ENCODE assay signal across 11 mouse cellular contexts in genomic region chr4:151310056-151310685, GRCm38 (mm10).
DNase-seq lines count a peak whose midpoint lies in the region; ATAC-seq lines count a peak whose summit lies in the region.
"Had no signal": no experiment of that assay in that cellular context is flagged by ENCODE, and none has a peak within 500 bp of the region (broad histone marks: within the 10 kb centered on the region; RNA-seq: fewer than 3 reads in every experiment).

No protein-coding gene starts in this region.

- no peak for DNase-seq in lung, adult 18-20 months
- peak; percentile 17 for DNase-seq in embryo, embryonic 10 days (ENCODE audit: low spot score)
- no peak for DNase-seq in left cerebral cortex, adult 9 months (ENCODE audit: low spot score in 2 of 2)
- DNase-seq in ovary, postnatal 10 days (ENCODE audit: low spot score): no peak
- DNase-seq: liver, embryonic 13.5 days; spleen, adult 18-20 months; thymus, postnatal 25 days had no signal

- no peaks in the 10 kb centered on the region for H3K9me3 ChIP-seq in lung, embryonic 15.5 days
- H3K9me3 ChIP-seq in intestine, embryonic 15.5 days: no peaks in the 10 kb centered on the region
- H3K9me3 ChIP-seq in stomach, embryonic 16.5 days (replicated peaks; ENCODE audit: control insufficient read depth, low read length): no peaks in the 10 kb centered on the region
- H3K9me3 ChIP-seq: liver, embryonic 13.5 days; midbrain, embryonic 10.5 days had no signal

- WGBS in lung, embryonic 15.5 days: 13% methylated on average over 12 of the region's 12 CpGs
- 24% methylated on average over 12 of the region's 12 CpGs for WGBS in intestine, embryonic 15.5 days
- WGBS in stomach, embryonic 16.5 days: 15% methylated on average over 12 of the region's 12 CpGs

- H3K27ac ChIP-seq in lung, embryonic 15.5 days: 0 out of 2 replicates have a peak overlapping the region, but pooled peaks have one; percentile 24
- H3K27ac ChIP-seq in intestine, embryonic 15.5 days: peak overlapping the region; percentile 17; the same call in 1 of the 2 replicates
- H3K27ac ChIP-seq in stomach, embryonic 16.5 days (ENCODE audit: low read length): peak overlapping the region; percentile 62; the same call in 1 of the 2 replicates
- H3K27ac ChIP-seq: liver, embryonic 13.5 days; midbrain, embryonic 10.5 days had no signal

- no peak overlapping the region for H3K4me2 ChIP-seq in lung, embryonic 15.5 days
- H3K4me2 ChIP-seq in intestine, embryonic 15.5 days (replicated peaks): no peak overlapping the region
- no peak overlapping the region for H3K4me2 ChIP-seq in stomach, embryonic 16.5 days (ENCODE audit: low read depth, low read length)
- H3K4me2 ChIP-seq: liver, embryonic 13.5 days had no signal

- no peaks in the 10 kb centered on the region for H3K4me1 ChIP-seq in lung, embryonic 15.5 days
- peaks cover 9% of the 10 kb centered on the region; the same call in 1 of the 2 replicates for H3K4me1 ChIP-seq in intestine, embryonic 15.5 days (replicated peaks)
- H3K4me1 ChIP-seq in stomach, embryonic 16.5 days (ENCODE audit: control insufficient read depth, insufficient read depth, low read length): peaks cover 10% of the 10 kb centered on the region
- H3K4me1 ChIP-seq: liver, embryonic 13.5 days had no signal

- ATAC-seq in lung, embryonic 15.5 days (ENCODE audit: borderline replicate concordance, extremely low read depth, low FRiP score, low TSS enrichment): no peak
- peak; percentile 28; the same call in 1 of the 2 replicates for ATAC-seq in intestine, embryonic 15.5 days
- peak; percentile 71; the same call in 1 of the 2 replicates for ATAC-seq in stomach, embryonic 16.5 days (ENCODE audit: insufficient read depth, low FRiP score)

- H3K27me3 ChIP-seq in lung, embryonic 15.5 days: no peaks in the 10 kb centered on the region
- no peaks in the 10 kb centered on the region for H3K27me3 ChIP-seq in intestine, embryonic 15.5 days (replicated peaks)
- no peaks in the 10 kb centered on the region for H3K27me3 ChIP-seq in stomach, embryonic 16.5 days (ENCODE audit: control insufficient read depth, insufficient read depth, low read length)
- H3K27me3 ChIP-seq: liver, embryonic 13.5 days had no signal

- H3K9ac ChIP-seq in lung, embryonic 15.5 days: no peak overlapping the region
- H3K9ac ChIP-seq in intestine, embryonic 15.5 days: no peak overlapping the region
- H3K9ac ChIP-seq in stomach, embryonic 16.5 days (ENCODE audit: low read length): no peak overlapping the region
- H3K9ac ChIP-seq: liver, embryonic 13.5 days had no signal

- H3K36me3 ChIP-seq in lung, embryonic 15.5 days: no peaks in the 10 kb centered on the region
- no peaks in the 10 kb centered on the region for H3K36me3 ChIP-seq in intestine, embryonic 15.5 days
- no peaks in the 10 kb centered on the region for H3K36me3 ChIP-seq in stomach, embryonic 16.5 days (ENCODE audit: control insufficient read depth, insufficient read depth, low read length)
- H3K36me3 ChIP-seq: liver, embryonic 13.5 days; midbrain, embryonic 10.5 days had no signal

- H3K4me3 ChIP-seq in lung, embryonic 15.5 days: no peak overlapping the region
- no peak overlapping the region for H3K4me3 ChIP-seq in intestine, embryonic 15.5 days (replicated peaks)
- no peak overlapping the region for H3K4me3 ChIP-seq in stomach, embryonic 16.5 days (replicated peaks; ENCODE audit: low read length)
- H3K4me3 ChIP-seq: liver, embryonic 13.5 days; midbrain, embryonic 10.5 days had no signal
